Mouse (Mus musculus) hindbrain, embryonic 15.5 days (tissue): Measurements from ENCODE around the gene Olfr476. TPM values are rescaled to one million over a fixed set of nuclear protein-coding genes. Genes with fewer than 3 reads are reported as not detected.
"Not testable (repeated sequence)": the region's sequence is repeated elsewhere in the genome, so short reads cannot be mapped to it uniquely, and the experiment has no call there.

Experiments
- ATAC-seq: fragments of 200-750 bp; cut with Nextera tagmentation; 2 replicates; pipeline ENCODE4 v1.8.0; 2017; ENCODE audit warnings: low read depth, moderate number of reproducible peaks, moderate TSS enrichment; ENCODE audit not compliant: low FRiP score
- H3K27ac ChIP-seq: fragments of 300-500 bp; sonication (generic); replicated peaks from 2 replicates; pipeline ENCODE4 v1.5.1; 2015; ENCODE audit warnings: mild to moderate bottlenecking, inconsistent platforms
- H3K27me3 ChIP-seq: fragments of 300-500 bp; sonication (generic); 2 replicates; pipeline ENCODE4 v1.6.1; 2015; ENCODE audit warnings: control low read depth, inconsistent platforms
- H3K36me3 ChIP-seq: fragments of 300-500 bp; sonication (generic); 2 replicates; pipeline ENCODE4 v1.6.1; 2015; ENCODE audit warnings: control low read depth, inconsistent platforms
- H3K4me1 ChIP-seq: fragments of 300-500 bp; sonication (generic); replicated peaks from 2 replicates; pipeline ENCODE4 v1.6.1; 2015; ENCODE audit warnings: control low read depth, inconsistent platforms
- H3K4me2 ChIP-seq: fragments of 300-500 bp; sonication (generic); 2 replicates; pipeline ENCODE4 v1.6.1; 2015; ENCODE audit warnings: moderate library complexity, mild to moderate bottlenecking, inconsistent platforms
- H3K4me3 ChIP-seq: fragments of 300-500 bp; sonication (generic); 2 replicates; pipeline ENCODE4 v1.5.1; 2015; ENCODE audit warnings: mild to moderate bottlenecking, inconsistent platforms
- H3K9ac ChIP-seq: fragments of 300-500 bp; sonication (generic); 2 replicates; pipeline ENCODE4 v1.6.1; 2015; ENCODE audit warnings: inconsistent platforms
- H3K9me3 ChIP-seq: fragments of 300-500 bp; sonication (generic); 2 replicates; pipeline ENCODE4 v1.6.1; 2016; ENCODE audit warnings: control low read depth, inconsistent platforms
- WGBS: fragments of 180-500 bp; shearing (Covaris S2); methylation state at CpG from one replicate; pipeline ENCODE4 v1.1.7; 2015; 5-methylcytosine and 5-hydroxymethylcytosine counted together
- polyA plus RNA-seq: library from polyadenylated mRNA; unstranded; fragments of >200 nt; fragmentation: Nextera tagmentation; extraction: Ambion mirVana; gene quantifications from 2 replicates; pipeline ENCODE4 v1.2.1, GENCODE M21; 2015

Gene Olfr476
- not detected in 2 replicates for polyA plus RNA-seq

- ATAC-seq, result no peak
- Histone ChIP-seq H3K9me3 (no peaks in the 10 kb centered on the region), H3K4me1 (no peaks in the 10 kb centered on the region), H3K27me3 (no peaks in the 10 kb centered on the region), H3K4me3 (no peak within 1 kb of the TSS), H3K27ac (no peak within 1 kb of the TSS), H3K36me3 (no peaks in the 10 kb centered on the region), H3K9ac (no peak within 1 kb of the TSS), H3K4me2 (no peak within 1 kb of the TSS)
- WGBS, result 69% methylated on average over 1 of the region's 1 CpGs
Observed at GRCm38 (mm10) chr7:107964503-107964902, at the start of gene Olfr476. Gene Olfr476, plus strand, starts transcription at chr7:107964803.

GRCm38 (mm10) chr7:107930146-107930545 is 34.5 kb upstream of the Olfr476 start, which contains the start of gene Olfr473:
Gene Olfr473, plus strand, starts transcription at chr7:107930446.
- Histone ChIP-seq H3K36me3 (no peaks in the 10 kb centered on the region), H3K27me3 (no peaks in the 10 kb centered on the region), H3K4me1 (no peaks in the 10 kb centered on the region), H3K4me3 (no peak within 1 kb of the TSS), H3K9ac (no peak within 1 kb of the TSS), H3K27ac (no peak within 1 kb of the TSS), H3K4me2 (no peak within 1 kb of the TSS), H3K9me3 (no peaks in the 10 kb centered on the region)
- no peak for ATAC-seq
- 97% methylated on average over 1 of the region's 1 CpGs for WGBS

GRCm38 (mm10) chr7:107952539-107952938 is 12.1 kb upstream of the Olfr476 start:
- H3K4me1 ChIP-seq, H3K4me3 ChIP-seq, H3K9ac ChIP-seq, H3K9me3 ChIP-seq, H3K27ac ChIP-seq, H3K36me3 ChIP-seq, H3K4me2 ChIP-seq, H3K27me3 ChIP-seq, ATAC-seq: not testable (repeated sequence)
- 97% methylated on average over 12 of the region's 12 CpGs for WGBS

- Histone ChIP-seq H3K9ac (no peak within 1 kb of the TSS), H3K4me1 (no peaks in the 10 kb centered on the region), H3K27me3 (no peaks in the 10 kb centered on the region), H3K4me3 (no peak within 1 kb of the TSS), H3K36me3 (no peaks in the 10 kb centered on the region), H3K4me2 (no peak within 1 kb of the TSS), H3K9me3 (no peaks in the 10 kb centered on the region), H3K27ac (no peak within 1 kb of the TSS)
- WGBS, result 97% methylated on average over 1 of the region's 1 CpGs
- ATAC-seq, result no peak
Observed at GRCm38 (mm10) chr7:107954343-107954742, 10.3 kb upstream of the Olfr476 start, which contains the start of gene Olfr474. Gene Olfr474, plus strand, starts transcription at chr7:107954643.

GRCm38 (mm10) chr7:107986393-107986792 is 21.8 kb downstream of the Olfr476 start, which contains the start of gene Olfr477:
Gene Olfr477, plus strand, starts transcription at chr7:107986693.
- no peak within 1 kb of the TSS for H3K27ac ChIP-seq
- no peak within 1 kb of the TSS for H3K4me3 ChIP-seq
- no peaks in the 10 kb centered on the region for H3K27me3 ChIP-seq
- no peaks in the 10 kb centered on the region for H3K36me3 ChIP-seq
- H3K9me3 ChIP-seq, result no peaks in the 10 kb centered on the region
- 83% methylated on average over 2 of the region's 2 CpGs for WGBS
- no peak for ATAC-seq
- no peak within 1 kb of the TSS for H3K9ac ChIP-seq
- H3K4me1 ChIP-seq, result no peaks in the 10 kb centered on the region
- no peak within 1 kb of the TSS for H3K4me2 ChIP-seq

- not testable (repeated sequence) for H3K27me3 ChIP-seq, H3K4me2 ChIP-seq, ATAC-seq, H3K27ac ChIP-seq, H3K9me3 ChIP-seq, H3K9ac ChIP-seq, H3K4me3 ChIP-seq, H3K36me3 ChIP-seq, H3K4me1 ChIP-seq
Observed at GRCm38 (mm10) chr7:108014256-108014655, 49.7 kb downstream of the Olfr476 start.

Other genes starting within 250 kb of the Olfr476 start
- 0.13 TPM in 2 replicates for gene Cyb5r2, start 206.8 kb upstream of the Olfr476 start, polyA plus RNA-seq
- not detected in 2 replicates for gene Ovch2, start 163.6 kb upstream of the Olfr476 start, polyA plus RNA-seq
- not detected in 2 replicates for gene Olfr467, start 152.5 kb upstream of the Olfr476 start, polyA plus RNA-seq
- gene Olfr469, start 139.3 kb upstream of the Olfr476 start, polyA plus RNA-seq, result not detected in 2 replicates
- gene Olfr470, start 117.3 kb upstream of the Olfr476 start, polyA plus RNA-seq, result not detected in 2 replicates
- gene Olfr472, start 66.9 kb upstream of the Olfr476 start, polyA plus RNA-seq, result 0.03 TPM in 1 of 2 replicates, not detected in the other
- gene Olfr473, start 34.4 kb upstream of the Olfr476 start, polyA plus RNA-seq, result not detected in 2 replicates
- gene Olfr474, start 10.2 kb upstream of the Olfr476 start, polyA plus RNA-seq, result not detected in 2 replicates
- gene Olfr477, start 21.9 kb downstream of the Olfr476 start, polyA plus RNA-seq, result not detected in 2 replicates
- not detected in 2 replicates for gene Olfr478, start 69.2 kb downstream of the Olfr476 start, polyA plus RNA-seq
- gene Olfr479, start 85.9 kb downstream of the Olfr476 start, polyA plus RNA-seq, result not detected in 2 replicates
- not detected in 2 replicates for gene Olfr480, start 102.5 kb downstream of the Olfr476 start, polyA plus RNA-seq
- not detected in 2 replicates for gene Olfr481, start 115.1 kb downstream of the Olfr476 start, polyA plus RNA-seq
- 0.07 TPM in 1 of 2 replicates, not detected in the other for gene Olfr482, start 132.8 kb downstream of the Olfr476 start, polyA plus RNA-seq
- gene Olfr483, start 136.0 kb downstream of the Olfr476 start, polyA plus RNA-seq, result not detected in 2 replicates
- not detected in 2 replicates for gene Olfr484, start 162.6 kb downstream of the Olfr476 start, polyA plus RNA-seq
- gene Olfr485, start 195.1 kb downstream of the Olfr476 start, polyA plus RNA-seq, result not detected in 2 replicates
- gene Olfr486, start 207.9 kb downstream of the Olfr476 start, polyA plus RNA-seq, result not detected in 2 replicates
- gene Olfr487, start 249.8 kb downstream of the Olfr476 start, polyA plus RNA-seq, result not detected in 2 replicates